Mouse (Mus musculus) neural tube, embryonic 13.5 days (tissue): ENCODE measurements around the gene Lrch3. TPM values are rescaled to one million over a fixed set of nuclear protein-coding genes. Genes with fewer than 3 reads are reported as not detected.
"Not testable (repeated sequence)": the region's sequence is repeated elsewhere in the genome, so short reads cannot be mapped to it uniquely, and the experiment has no call there.

Source experiments
- ATAC-seq: fragments of 200-750 bp; cut with Nextera tagmentation; 2 replicates; pipeline ENCODE4 v1.8.0; 2017; ENCODE audit warnings: low read depth, mild to moderate bottlenecking, moderate TSS enrichment, moderate library complexity
- H3K27ac ChIP-seq: fragments of 300-500 bp; sonication (generic); replicated peaks from 2 replicates; pipeline ENCODE4 v1.5.1; 2015; ENCODE audit warnings: moderate library complexity, mild to moderate bottlenecking, inconsistent platforms
- H3K27me3 ChIP-seq: fragments of 300-500 bp; sonication (generic); 2 replicates; pipeline ENCODE4 v1.6.1; 2015; ENCODE audit warnings: mild to moderate bottlenecking, inconsistent platforms
- H3K36me3 ChIP-seq: fragments of 300-500 bp; sonication (generic); 2 replicates; pipeline ENCODE4 v1.6.1; 2015; ENCODE audit warnings: mild to moderate bottlenecking, inconsistent platforms
- H3K4me1 ChIP-seq: fragments of 300-500 bp; sonication (generic); replicated peaks from 2 replicates; pipeline ENCODE4 v1.6.1; 2015; ENCODE audit warnings: inconsistent platforms
- H3K4me2 ChIP-seq: fragments of 300-500 bp; sonication (generic); 2 replicates; pipeline ENCODE4 v1.6.1; 2015; ENCODE audit warnings: inconsistent platforms, mild to moderate bottlenecking, moderate library complexity
- H3K4me3 ChIP-seq: fragments of 300-500 bp; sonication (generic); 2 replicates; pipeline ENCODE4 v1.5.1; 2015; ENCODE audit warnings: mild to moderate bottlenecking, inconsistent platforms
- H3K9ac ChIP-seq: fragments of 300-500 bp; sonication (generic); 2 replicates; pipeline ENCODE4 v1.6.1; 2015; ENCODE audit warnings: moderate library complexity, mild to moderate bottlenecking, inconsistent platforms
- H3K9me3 ChIP-seq: fragments of 300-500 bp; sonication (generic); 2 replicates; pipeline ENCODE4 v1.6.1; 2016; ENCODE audit warnings: inconsistent platforms
- WGBS: fragments of 180-500 bp; shearing (Covaris S2); methylation state at CpG from one replicate; pipeline ENCODE4 v1.1.7; 2015; 5-methylcytosine and 5-hydroxymethylcytosine counted together
- polyA plus RNA-seq: library from polyadenylated mRNA; unstranded; fragments of >200 nt; fragmentation: Nextera tagmentation; extraction: Ambion mirVana; gene quantifications from 2 replicates; pipeline ENCODE4 v1.2.1, GENCODE M21; 2015

Gene Lrch3
- polyA plus RNA-seq, 1 experiment from 2014 or later, result 39.2 TPM

GRCm38 (mm10) chr16:32927044-32927443 lies 13.1 kb downstream of the Lrch3 start:
- no peak for ATAC-seq
- Histone ChIP-seq H3K9ac (no peak overlapping the region), H3K27ac (no peak overlapping the region), H3K27me3 (no peaks in the 10 kb centered on the region), H3K4me1 (peaks cover 4% of the 10 kb centered on the region; the same call in 1 of the 2 replicates), H3K4me3 (no peak overlapping the region), H3K4me2 (no peak overlapping the region), H3K9me3 (no peaks in the 10 kb centered on the region), H3K36me3 (peaks cover 22% of the 10 kb centered on the region)
- 94% methylated on average over 8 of the region's 8 CpGs for WGBS

- 34% methylated on average over 2 of the region's 2 CpGs for WGBS
- H3K4me2 ChIP-seq, result 0 out of 2 replicates have a peak overlapping the region, but pooled peaks have one; percentile 9
Observed at GRCm38 (mm10) chr16:32929918-32930317, 16.0 kb downstream of the Lrch3 start.

GRCm38 (mm10) chr16:32934470-32934869 lies 20.6 kb downstream of the Lrch3 start:
- Histone ChIP-seq H3K36me3 (no peaks in the 10 kb centered on the region), H3K9me3 (no peaks in the 10 kb centered on the region), H3K4me2 (no peak overlapping the region), H3K27ac (no peak overlapping the region), H3K9ac (no peak overlapping the region), H3K4me1 (peaks cover 8% of the 10 kb centered on the region; the same call in 1 of the 2 replicates), H3K4me3 (no peak overlapping the region), H3K27me3 (no peaks in the 10 kb centered on the region)
- WGBS, result 68% methylated on average over 2 of the region's 2 CpGs
- no peak for ATAC-seq

More at GRCm38 (mm10) chr16:32929918-32930317, 16.0 kb downstream of the Lrch3 start:
- Histone ChIP-seq H3K4me3 (no peak overlapping the region), H3K27me3 (no peaks in the 10 kb centered on the region), H3K27ac (no peak overlapping the region; the same call in 1 of the 2 replicates), H3K9me3 (no peaks in the 10 kb centered on the region), H3K4me1 (peaks cover 4% of the 10 kb centered on the region; the same call in 1 of the 2 replicates), H3K36me3 (peaks cover 7% of the 10 kb centered on the region; the same call in 1 of the 2 replicates), H3K9ac (no peak overlapping the region)
- no peak for ATAC-seq

GRCm38 (mm10) chr16:32935088-32935487 lies 21.2 kb downstream of the Lrch3 start:
- H3K9ac ChIP-seq, result no peak overlapping the region
- no peaks in the 10 kb centered on the region for H3K27me3 ChIP-seq
- H3K4me3 ChIP-seq, result no peak overlapping the region
- H3K36me3 ChIP-seq, result no peaks in the 10 kb centered on the region
- ATAC-seq, result no peak
- H3K27ac ChIP-seq, result no peak overlapping the region
- 0 out of 2 replicates have a peak, but pooled peaks cover 3% of the 10 kb centered on the region for H3K4me1 ChIP-seq
- 74% methylated on average over 1 of the region's 1 CpGs for WGBS
- H3K9me3 ChIP-seq, result no peaks in the 10 kb centered on the region
- no peak overlapping the region for H3K4me2 ChIP-seq

GRCm38 (mm10) chr16:32937358-32937757 lies 23.5 kb downstream of the Lrch3 start:
- no peak overlapping the region for H3K9ac ChIP-seq
- H3K9me3 ChIP-seq, result no peaks in the 10 kb centered on the region
- ATAC-seq, result no peak
- H3K4me1 ChIP-seq, result 0 out of 2 replicates have a peak, but pooled peaks cover 3% of the 10 kb centered on the region
- H3K4me2 ChIP-seq, result no peak overlapping the region
- 77% methylated on average over 2 of the region's 2 CpGs for WGBS
- no peak overlapping the region for H3K4me3 ChIP-seq
- no peak overlapping the region for H3K27ac ChIP-seq
- H3K36me3 ChIP-seq, result no peaks in the 10 kb centered on the region
- no peaks in the 10 kb centered on the region for H3K27me3 ChIP-seq

GRCm38 (mm10) chr16:32939301-32939700 lies 25.4 kb downstream of the Lrch3 start:
- not testable (repeated sequence) for H3K27ac ChIP-seq, H3K9me3 ChIP-seq, H3K27me3 ChIP-seq, H3K4me2 ChIP-seq, H3K36me3 ChIP-seq, H3K4me3 ChIP-seq, ATAC-seq, H3K4me1 ChIP-seq, H3K9ac ChIP-seq
- 33% methylated on average over 3 of the region's 3 CpGs for WGBS

- not testable (repeated sequence) for H3K4me1 ChIP-seq, H3K4me3 ChIP-seq, H3K27me3 ChIP-seq, H3K36me3 ChIP-seq, H3K4me2 ChIP-seq, H3K27ac ChIP-seq, ATAC-seq, H3K9ac ChIP-seq, H3K9me3 ChIP-seq
- whole genome bisulfite sequencing, result 85% methylated on average over 4 of the region's 4 CpGs
Observed at GRCm38 (mm10) chr16:32939716-32940115, 25.8 kb downstream of the Lrch3 start.

GRCm38 (mm10) chr16:32941226-32941625 lies 27.3 kb downstream of the Lrch3 start:
- 92% methylated on average over 2 of the region's 2 CpGs for WGBS
- H3K9me3 ChIP-seq, H3K4me3 ChIP-seq, H3K4me2 ChIP-seq, H3K27me3 ChIP-seq, H3K4me1 ChIP-seq, H3K9ac ChIP-seq, ATAC-seq, H3K27ac ChIP-seq, H3K36me3 ChIP-seq: not testable (repeated sequence)

GRCm38 (mm10) chr16:32942694-32943093 lies 28.8 kb downstream of the Lrch3 start:
- H3K4me2 ChIP-seq, result no peak overlapping the region
- H3K4me3 ChIP-seq, result no peak overlapping the region
- 0 out of 2 replicates have a peak, but pooled peaks cover 1% of the 10 kb centered on the region for H3K4me1 ChIP-seq
- no peaks in the 10 kb centered on the region for H3K27me3 ChIP-seq
- no peaks in the 10 kb centered on the region for H3K9me3 ChIP-seq
- H3K36me3 ChIP-seq, result no peaks in the 10 kb centered on the region
- peak; percentile 86 for ATAC-seq
- no peak overlapping the region for H3K9ac ChIP-seq
- no peak overlapping the region for H3K27ac ChIP-seq
- WGBS, result 57% methylated on average over 5 of the region's 5 CpGs

- no peak for ATAC-seq
- H3K9ac ChIP-seq, result no peak overlapping the region
- H3K27me3 ChIP-seq, result no peaks in the 10 kb centered on the region
- H3K27ac ChIP-seq, result no peak overlapping the region
- no peaks in the 10 kb centered on the region for H3K9me3 ChIP-seq
- H3K36me3 ChIP-seq, result no peaks in the 10 kb centered on the region
- no peak overlapping the region for H3K4me3 ChIP-seq
- H3K4me2 ChIP-seq, result no peak overlapping the region
- WGBS, result 52% methylated on average over 5 of the region's 5 CpGs
- peaks cover 7% of the 10 kb centered on the region for H3K4me1 ChIP-seq
Observed at GRCm38 (mm10) chr16:32945379-32945778, 31.5 kb downstream of the Lrch3 start.

GRCm38 (mm10) chr16:32948016-32948415 lies 34.1 kb downstream of the Lrch3 start:
- H3K36me3 ChIP-seq, result peaks cover 7% of the 10 kb centered on the region
- WGBS, result 71% methylated on average over 8 of the region's 8 CpGs
- no peak overlapping the region for H3K4me3 ChIP-seq
- H3K27me3 ChIP-seq, result no peaks in the 10 kb centered on the region
- no peak overlapping the region for H3K4me2 ChIP-seq
- no peaks in the 10 kb centered on the region for H3K9me3 ChIP-seq
- peaks cover 7% of the 10 kb centered on the region for H3K4me1 ChIP-seq
- H3K27ac ChIP-seq, result no peak overlapping the region
- ATAC-seq, result no peak
- H3K9ac ChIP-seq, result no peak overlapping the region

GRCm38 (mm10) chr16:32948656-32949055 lies 34.8 kb downstream of the Lrch3 start:
- Histone ChIP-seq H3K9ac (no peak overlapping the region), H3K9me3 (no peaks in the 10 kb centered on the region), H3K4me2 (no peak overlapping the region), H3K4me3 (no peak overlapping the region), H3K36me3 (peaks cover 7% of the 10 kb centered on the region), H3K27me3 (no peaks in the 10 kb centered on the region), H3K4me1 (peaks cover 7% of the 10 kb centered on the region), H3K27ac (no peak overlapping the region)
- ATAC-seq, result no peak
- WGBS, result 89% methylated on average over 5 of the region's 5 CpGs

- ATAC-seq, result no peak
- Histone ChIP-seq H3K27ac (no peak overlapping the region), H3K4me3 (no peak overlapping the region)
Observed at GRCm38 (mm10) chr16:32949281-32949680, 35.4 kb downstream of the Lrch3 start.

More at GRCm38 (mm10) chr16:32949281-32949680, 35.4 kb downstream of the Lrch3 start:
- H3K36me3 ChIP-seq, result peaks cover 7% of the 10 kb centered on the region
- H3K9me3 ChIP-seq, result no peaks in the 10 kb centered on the region
- H3K27me3 ChIP-seq, result no peaks in the 10 kb centered on the region
- peaks cover 7% of the 10 kb centered on the region for H3K4me1 ChIP-seq
- no peak overlapping the region for H3K4me2 ChIP-seq
- H3K9ac ChIP-seq, result no peak overlapping the region
